Mouse (Mus musculus) c-Kit-negative CD71-positive TER-119-positive erythroid progenitor cells, embryonic 14.5 days (primary cell): ENCODE data around the gene Usp43.

ENCODE experiments used
- DNase-seq: peaks from one replicate; pipeline ENCODE4 v3.0.0-alpha.2; 2013; ENCODE audit warnings: low read depth, low spot score

The Usp43 gene

GRCm38 (mm10) chr11:67903756-67904155, 18.2 kb downstream of the Usp43 start:
- DNase-seq, result no peak

GRCm38 (mm10) chr11:67897064-67897560, 24.8 kb downstream of the Usp43 start:
- DNase-seq, result peak; percentile 16

GRCm38 (mm10) chr11:67895641-67896040, 26.3 kb downstream of the Usp43 start:
- DNase-seq, result no peak

- no peak for DNase-seq
Measured at GRCm38 (mm10) chr11:67888521-67888920, 33.4 kb downstream of the Usp43 start.

- DNase-seq, result no peak
Measured at GRCm38 (mm10) chr11:67885921-67886320, 36.0 kb downstream of the Usp43 start.

- DNase-seq, result no peak
Measured at GRCm38 (mm10) chr11:67865521-67866197, 56.3 kb downstream of the Usp43 start.

- no peak for DNase-seq
Measured at GRCm38 (mm10) chr11:67865100-67865499, 56.9 kb downstream of the Usp43 start.

GRCm38 (mm10) chr11:67861399-67861838, 60.5 kb downstream of the Usp43 start:
- no peak for DNase-seq

- no peak for DNase-seq
Measured at GRCm38 (mm10) chr11:67860743-67861398, 61.1 kb downstream of the Usp43 start.

- no peak for DNase-seq
Measured at GRCm38 (mm10) chr11:67858518-67858917, 63.4 kb downstream of the Usp43 start.

GRCm38 (mm10) chr11:67855035-67855434, 66.9 kb downstream of the Usp43 start:
- DNase-seq, result no peak

GRCm38 (mm10) chr11:67853996-67854395, 68.0 kb downstream of the Usp43 start:
- no peak for DNase-seq

- no peak for DNase-seq
Measured at GRCm38 (mm10) chr11:67851770-67852169, 70.2 kb downstream of the Usp43 start.

- no peak for DNase-seq
Measured at GRCm38 (mm10) chr11:67845193-67845592, 76.8 kb downstream of the Usp43 start.

GRCm38 (mm10) chr11:67839810-67840209, 82.1 kb downstream of the Usp43 start:
- DNase-seq, result no peak

GRCm38 (mm10) chr11:67835408-67836078, 86.4 kb downstream of the Usp43 start:
- DNase-seq, result no peak

GRCm38 (mm10) chr11:67831820-67832219, 90.1 kb downstream of the Usp43 start:
- no peak for DNase-seq

GRCm38 (mm10) chr11:67829530-67829929, 92.4 kb downstream of the Usp43 start:
- DNase-seq, result no peak

GRCm38 (mm10) chr11:67828360-67829059, 93.4 kb downstream of the Usp43 start:
- no peak for DNase-seq

- no peak for DNase-seq
Measured at GRCm38 (mm10) chr11:67821560-67821959, 100.4 kb downstream of the Usp43 start.

- no peak for DNase-seq
Measured at GRCm38 (mm10) chr11:67820221-67820620, 101.7 kb downstream of the Usp43 start.

- DNase-seq, result no peak
Measured at GRCm38 (mm10) chr11:67819604-67820003, 102.3 kb downstream of the Usp43 start.
